Mouse (Mus musculus) midbrain, postnatal 0 days (tissue): ENCODE data around the gene Mllt11. TPM values are rescaled to one million over a fixed set of nuclear protein-coding genes. Genes with fewer than 3 reads are reported as not detected.
"Not testable (repeated sequence)": the region's sequence is repeated elsewhere in the genome, so short reads cannot be mapped to it uniquely, and the experiment has no call there.

Source experiments
- ATAC-seq: fragments of 200-750 bp; cut with Nextera tagmentation; 2 replicates; pipeline ENCODE4 v1.8.0; 2017; ENCODE audit warnings: moderate number of reproducible peaks, mild to moderate bottlenecking, moderate TSS enrichment, moderate library complexity; ENCODE audit not compliant: low FRiP score
- DNase-seq: peaks from one replicate; pipeline ENCODE4 v3.0.0-alpha.2; 2015; ENCODE audit warnings: low spot score
- H3K27ac ChIP-seq: fragments of 300-500 bp; sonication (generic); 2 replicates; pipeline ENCODE4 v1.5.1; 2014; ENCODE audit warnings: low read depth, mild to moderate bottlenecking, low read length, mixed read lengths
- H3K27me3 ChIP-seq: fragments of 300-500 bp; sonication (generic); 2 replicates; pipeline ENCODE4 v1.6.1; 2014; ENCODE audit warnings: low read length, control low read depth, mixed read lengths; ENCODE audit not compliant: insufficient read depth
- H3K36me3 ChIP-seq: fragments of 300-500 bp; sonication (generic); 2 replicates; pipeline ENCODE4 v1.6.1; 2014; ENCODE audit warnings: low read length, control low read depth, mixed read lengths; ENCODE audit not compliant: insufficient read depth
- H3K4me1 ChIP-seq: fragments of 300-500 bp; sonication (generic); 2 replicates; pipeline ENCODE4 v1.6.1; 2014; ENCODE audit warnings: mild to moderate bottlenecking, control low read depth, antibody characterized with exemption, low read length, mixed read lengths; ENCODE audit not compliant: insufficient read depth
- H3K4me2 ChIP-seq: fragments of 300-500 bp; sonication (generic); 2 replicates; pipeline ENCODE4 v1.6.1; 2014; ENCODE audit warnings: low read depth, mild to moderate bottlenecking, low read length, mixed read lengths; ENCODE audit not compliant: poor library complexity, severe bottlenecking
- H3K4me3 ChIP-seq: fragments of 300-500 bp; sonication (generic); 2 replicates; pipeline ENCODE4 v1.5.1; 2014; ENCODE audit warnings: low read depth, mild to moderate bottlenecking, low read length, moderate library complexity
- H3K9ac ChIP-seq: fragments of 300-500 bp; sonication (generic); replicated peaks from 2 replicates; pipeline ENCODE4 v1.6.1; 2014; ENCODE audit warnings: mild to moderate bottlenecking, low read length, moderate library complexity, mixed read lengths; ENCODE audit not compliant: poor library complexity, severe bottlenecking
- H3K9me3 ChIP-seq: fragments of 300-500 bp; sonication (generic); 2 replicates; pipeline ENCODE4 v1.6.1; 2016; ENCODE audit warnings: low read length, control low read depth
- CTCF ChIP-seq: IDR thresholded peaks from 2 replicates; pipeline ENCODE4 v1.5.1; 2016; ENCODE audit warnings: antibody characterized with exemption, mild to moderate bottlenecking
- WGBS: fragments of 180-500 bp; shearing (Covaris S2); extraction: QIAGEN DNeasy Blood & Tissue Kit; methylation state at CpG from one replicate; pipeline ENCODE4 v1.1.7; 2014; 5-methylcytosine and 5-hydroxymethylcytosine counted together
- polyA plus RNA-seq: library from polyadenylated mRNA; unstranded; fragments of >200 nt; fragmentation: Nextera tagmentation; extraction: Ambion mirVana; gene quantifications from 2 replicates; pipeline ENCODE4 v1.2.1, GENCODE M21; 2015
- total RNA-seq: library from RNA; depleted of rRNA; stranded (reverse); fragments of >200 nt; gene quantifications from 2 replicates; pipeline ENCODE4 v1.2.3, GENCODE M21; 2014

Gene Mllt11
- total and polyA plus RNA-seq, 2 experiments from 2014 or later: 367 to 738 TPM

- Histone ChIP-seq H3K36me3 (peaks cover 6% of the 10 kb centered on the region; the same call in 1 of the 2 replicates), H3K9ac (no peak overlapping the region), H3K4me2 (no peak overlapping the region), H3K27me3 (no peaks in the 10 kb centered on the region), H3K4me3 (no peak overlapping the region), H3K4me1 (no peaks in the 10 kb centered on the region), H3K9me3 (no peaks in the 10 kb centered on the region), H3K27ac (no peak overlapping the region)
- WGBS: 93% methylated on average over 1 of the region's 1 CpGs
- no peak for ATAC-seq
- TF ChIP-seq CTCF: no peak
- no peak for DNase-seq
Measured at GRCm38 (mm10) chr3:95213609-95213975, 18.4 kb downstream of the Mllt11 start.

GRCm38 (mm10) chr3:95212889-95213608 is 18.9 kb downstream of the Mllt11 start:
- not testable (repeated sequence) for ATAC-seq, H3K4me2 ChIP-seq, H3K27me3 ChIP-seq, H3K9ac ChIP-seq, H3K4me3 ChIP-seq, DNase-seq, H3K4me1 ChIP-seq, H3K9me3 ChIP-seq, H3K27ac ChIP-seq, H3K36me3 ChIP-seq
- 94% methylated on average over 7 of the region's 10 CpGs for WGBS

- DNase-seq: no peak
- no peak overlapping the region for H3K4me2 ChIP-seq
- WGBS: 28% methylated on average over 2 of the region's 2 CpGs
- H3K36me3 ChIP-seq: peaks cover 15% of the 10 kb centered on the region; the same call in 1 of the 2 replicates
- no peak overlapping the region for H3K27ac ChIP-seq
- no peaks in the 10 kb centered on the region for H3K9me3 ChIP-seq
- no peak overlapping the region for H3K9ac ChIP-seq
- no peak overlapping the region for H3K4me3 ChIP-seq
- H3K4me1 ChIP-seq: no peaks in the 10 kb centered on the region
- no peak for TF ChIP-seq CTCF
- no peak for ATAC-seq
- H3K27me3 ChIP-seq: no peaks in the 10 kb centered on the region
Measured at GRCm38 (mm10) chr3:95210585-95210984, 21.4 kb downstream of the Mllt11 start.

DNA sequence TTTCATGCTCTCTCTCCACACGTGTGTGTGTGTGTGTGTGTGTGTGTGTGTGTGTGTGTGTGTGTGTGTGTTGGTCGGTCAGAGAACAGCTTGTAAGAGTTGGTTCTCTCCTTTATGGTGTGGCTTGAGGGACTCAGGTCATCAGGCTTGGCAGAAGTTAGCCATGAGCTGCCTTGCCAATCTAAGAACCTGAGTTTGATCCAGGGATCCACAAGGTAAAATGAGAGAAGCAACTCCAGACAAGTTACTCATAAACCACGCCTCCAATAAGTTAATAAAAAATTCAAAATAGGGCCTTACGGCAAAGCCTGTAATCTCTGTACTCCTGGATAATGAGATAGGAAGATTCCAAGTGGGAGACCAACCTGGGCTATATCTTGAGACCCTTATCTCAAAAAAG is 23.7 kb downstream of the Mllt11 start:
- Histone ChIP-seq H3K4me1 (no peaks in the 10 kb centered on the region), H3K27ac (no peak overlapping the region), H3K27me3 (no peaks in the 10 kb centered on the region), H3K4me2 (no peak overlapping the region), H3K9me3 (no peaks in the 10 kb centered on the region), H3K4me3 (no peak overlapping the region), H3K36me3 (peaks cover 19% of the 10 kb centered on the region), H3K9ac (no peak overlapping the region)
- no peak for TF ChIP-seq CTCF
- WGBS: 89% methylated on average over 4 of the region's 4 CpGs
- ATAC-seq: no peak
- DNase-seq: no peak

DNA sequence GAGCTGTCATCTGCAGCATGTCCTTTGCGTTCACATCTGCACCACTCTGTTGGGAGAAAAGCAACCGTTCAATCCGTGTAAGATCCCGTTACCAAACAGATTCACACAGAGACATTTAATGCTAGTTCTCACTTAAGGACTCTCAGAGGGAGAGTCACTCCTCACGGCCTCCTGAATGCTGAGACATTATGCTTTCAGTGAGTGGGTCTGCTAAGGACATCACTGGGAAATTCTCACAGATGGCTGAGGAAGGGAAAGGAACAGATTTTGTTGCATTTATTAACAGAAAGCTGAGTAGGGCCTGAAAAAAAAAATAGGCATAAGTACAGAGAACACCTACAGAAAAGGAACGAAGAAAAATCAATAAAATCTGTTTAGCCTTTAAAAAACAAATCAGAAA is 28.1 kb downstream of the Mllt11 start:
- no peak for TF ChIP-seq CTCF
- H3K9ac ChIP-seq: no peak overlapping the region
- no peaks in the 10 kb centered on the region for H3K4me1 ChIP-seq
- WGBS: 87% methylated on average over 6 of the region's 6 CpGs
- no peaks in the 10 kb centered on the region for H3K9me3 ChIP-seq
- H3K27ac ChIP-seq: no peak overlapping the region
- no peaks in the 10 kb centered on the region for H3K27me3 ChIP-seq
- DNase-seq: no peak
- peaks cover 38% of the 10 kb centered on the region for H3K36me3 ChIP-seq
- ATAC-seq: no peak
- H3K4me3 ChIP-seq: no peak overlapping the region
- no peak overlapping the region for H3K4me2 ChIP-seq

GRCm38 (mm10) chr3:95200562-95200961 is 31.4 kb downstream of the Mllt11 start:
- no peaks in the 10 kb centered on the region for H3K4me1 ChIP-seq
- H3K4me3 ChIP-seq: no peak overlapping the region
- TF ChIP-seq CTCF: no peak
- H3K9me3 ChIP-seq: no peaks in the 10 kb centered on the region
- H3K36me3 ChIP-seq: peaks cover 33% of the 10 kb centered on the region
- DNase-seq (no peak), ATAC-seq (no peak)
- no peak overlapping the region for H3K9ac ChIP-seq
- no peaks in the 10 kb centered on the region for H3K27me3 ChIP-seq
- H3K4me2 ChIP-seq: no peak overlapping the region
- H3K27ac ChIP-seq: no peak overlapping the region
- WGBS: 81% methylated on average over 2 of the region's 2 CpGs
